In genomic region chr17:12734205-12734857, GRCm38 (mm10) we compare ENCODE assay signal across 11 mouse cellular contexts. TPM values are rescaled to one million over a fixed set of nuclear protein-coding genes. Genes with fewer than 3 reads are reported as not detected.
DNase-seq lines count a peak whose midpoint lies in the region; ATAC-seq and TF ChIP-seq lines count a peak whose summit lies in the region.
"Had no signal": no experiment of that assay in that cellular context is flagged by ENCODE, and none has a peak within 500 bp of the region (broad histone marks: within the 10 kb centered on the region; RNA-seq: fewer than 3 reads in every experiment).

No protein-coding gene starts in this region.

- no peaks in the 10 kb centered on the region for H3K27me3 ChIP-seq in lung, postnatal 0 days (replicated peaks; ENCODE audit: insufficient read depth, low read length)
- H3K27me3 ChIP-seq in stomach, postnatal 0 days (ENCODE audit: control insufficient read depth, insufficient read depth, low read length) = no peaks in the 10 kb centered on the region
- H3K27me3 ChIP-seq: hindbrain, embryonic 15.5 days had no signal

- H3K4me3 ChIP-seq in gastrocnemius, adult 2 months = no peak overlapping the region; the same call in 1 of the 2 replicates
- no peak overlapping the region for H3K4me3 ChIP-seq in lung, postnatal 0 days (ENCODE audit: low read depth, low read length)
- no peak overlapping the region for H3K4me3 ChIP-seq in stomach, postnatal 0 days (ENCODE audit: low read depth, low read length)
- H3K4me3 ChIP-seq: hindbrain, embryonic 15.5 days had no signal

- 0 out of 2 replicates have a peak, but pooled peaks cover 7% of the 10 kb centered on the region for H3K36me3 ChIP-seq in lung, postnatal 0 days (ENCODE audit: insufficient read depth, low read length)
- 0 out of 2 replicates have a peak, but pooled peaks cover 2% of the 10 kb centered on the region for H3K36me3 ChIP-seq in stomach, postnatal 0 days (ENCODE audit: control insufficient read depth, insufficient read depth, low read length)

- peaks cover under 1% of the 10 kb centered on the region for H3K4me1 ChIP-seq in lung, postnatal 0 days (ENCODE audit: insufficient read depth, low read depth, low read length)
- H3K4me1 ChIP-seq in stomach, postnatal 0 days (replicated peaks; ENCODE audit: control insufficient read depth, insufficient read depth) = no peaks in the 10 kb centered on the region
- H3K4me1 ChIP-seq: hindbrain, embryonic 15.5 days had no signal

- no peak for TF ChIP-seq CTCF in gastrocnemius, adult 2 months (IDR thresholded peaks at IDR 0.05)
- TF ChIP-seq CTCF in lung, postnatal 0 days (IDR thresholded peaks at IDR 0.05) = peak; percentile 5; the same call in 1 of the 2 replicates
- TF ChIP-seq CTCF in stomach, postnatal 0 days (IDR thresholded peaks at IDR 0.05; ENCODE audit: low read depth) = no peak

- ATAC-seq in lung, postnatal 0 days = peak; percentile 57
- peak; percentile 30; the same call in 1 of the 2 replicates for ATAC-seq in stomach, postnatal 0 days (ENCODE audit: low FRiP score, low TSS enrichment)

- 26% methylated on average over 12 of the region's 12 CpGs for WGBS in lung, postnatal 0 days
- WGBS in stomach, postnatal 0 days = 41% methylated on average over 12 of the region's 12 CpGs

- no peaks in the 10 kb centered on the region for H3K9me3 ChIP-seq in lung, postnatal 0 days (ENCODE audit: low read length)
- no peaks in the 10 kb centered on the region for H3K9me3 ChIP-seq in stomach, postnatal 0 days (ENCODE audit: control insufficient read depth, low read length)
- H3K9me3 ChIP-seq: hindbrain, embryonic 15.5 days had no signal

- intact Hi-C loops in gastrocnemius, adult 2 months (cut with DNase I) = no loop called here
- intact Hi-C loops in gastrocnemius, postnatal 36 days (cut with DNase I) = no loop called here

- H3K4me2 ChIP-seq in lung, postnatal 0 days (replicated peaks; ENCODE audit: low read depth, low read length) = peak overlapping the region; percentile 14; the same call in 1 of the 2 replicates
- no peak overlapping the region for H3K4me2 ChIP-seq in stomach, postnatal 0 days (replicated peaks; ENCODE audit: low read depth)
- H3K4me2 ChIP-seq: hindbrain, embryonic 15.5 days; midbrain, embryonic 11.5 days had no signal

- DNase-seq in gastrocnemius, adult 2 months = no peak
- no peak for DNase-seq in gastrocnemius, postnatal 36 days
- DNase-seq in lung, postnatal 0 days (ENCODE audit: low spot score) = peak; percentile 69
- no peak for DNase-seq in lung, postnatal 25 days (ENCODE audit: low spot score)
- DNase-seq in kidney, postnatal 4 days = peak; percentile 42 to 58
- DNase-seq in stomach, postnatal 0 days (ENCODE audit: low spot score) = no peak
- DNase-seq in cerebellum, adult 9-11 months = no peak
- no peak for DNase-seq in left cerebral cortex, adult 8-10 months (ENCODE audit: low spot score in 2 of 2)
- DNase-seq: cerebellum, postnatal 36 days had no signal

- no peak for TF ChIP-seq EP300 in lung, postnatal 0 days (IDR thresholded peaks at IDR 0.05)
- no peak for TF ChIP-seq EP300 in stomach, postnatal 0 days (optimal IDR thresholded peaks at IDR 0.05)

- H3K9ac ChIP-seq in lung, postnatal 0 days (replicated peaks; ENCODE audit: low read depth) = no peak overlapping the region
- no peak overlapping the region for H3K9ac ChIP-seq in stomach, postnatal 0 days (ENCODE audit: low read length)
- H3K9ac ChIP-seq: hindbrain, embryonic 15.5 days had no signal

- peak overlapping the region; percentile 59 for H3K27ac ChIP-seq in gastrocnemius, adult 2 months
- 0 out of 2 replicates have a peak overlapping the region, but pooled peaks have one; percentile 32 for H3K27ac ChIP-seq in lung, postnatal 0 days (ENCODE audit: low read length)
- H3K27ac ChIP-seq in stomach, postnatal 0 days (replicated peaks) = 0 out of 2 replicates have a peak overlapping the region, but pooled peaks have one; percentile 35
- H3K27ac ChIP-seq: hindbrain, embryonic 15.5 days had no signal

RNA-seq across cellular contexts. Expression of gene Igf2r, which starts 35.1 kb away (rescaled TPM):
- 10 to 100 TPM; 36.9 to 46.7 TPM for total RNA-seq in gastrocnemius, adult 2 months (2021)
- 10 to 100 TPM; 41.0 to 42.8 TPM for total RNA-seq in gastrocnemius, postnatal 36 days (2021)
- polyA plus RNA-seq in lung, postnatal 0 days (2015; fragmentation: Nextera tagmentation; extraction: Ambion mirVana) = 26.7 and 27.9 TPM in 2 replicates
- 9.4 and 9.6 TPM in 2 replicates for polyA plus RNA-seq in stomach, postnatal 0 days (2015; fragmentation: Nextera tagmentation; extraction: Ambion mirVana)
- total RNA-seq in left cerebral cortex, adult 8-10 months (2022) = 10 to 100 TPM; 26.6 to 27.7 (median 27.2) TPM

RNA-seq across cellular contexts. Expression of gene Slc22a1, which starts 58.7 kb away (rescaled TPM):
- under 1 TPM in 1 of 2 experiments, not detected in 1; 0.42 TPM for total RNA-seq in gastrocnemius, adult 2 months (2021)
- not detected for total RNA-seq in gastrocnemius, postnatal 36 days (2021)
- 1.6 and 3.2 TPM in 2 replicates for polyA plus RNA-seq in lung, postnatal 0 days (2015; fragmentation: Nextera tagmentation; extraction: Ambion mirVana)
- polyA plus RNA-seq in stomach, postnatal 0 days (2015; fragmentation: Nextera tagmentation; extraction: Ambion mirVana) = 7.9 and 10.4 TPM in 2 replicates
- 1 to 10 TPM in 1 of 4 experiments, under 1 TPM in 2, not detected in 1; 0.97 to 2.4 (median 0.98) TPM for total RNA-seq in left cerebral cortex, adult 8-10 months (2022)
- polyA plus RNA-seq: hindbrain, embryonic 15.5 days; midbrain, embryonic 11.5 days had no signal

Comparison
In these comparisons a context has a peak if more than half of its experiments do, and no peak if none do; other contexts are left out.
1. DNase-seq: peak in lung, postnatal 0 days (single experiment) and kidney, postnatal 4 days (2 of 2); none in gastrocnemius, adult 2 months (single experiment), gastrocnemius, postnatal 36 days (0 of 2), lung, postnatal 25 days (single experiment), stomach, postnatal 0 days (single experiment), cerebellum, adult 9-11 months (single experiment) and left cerebral cortex, adult 8-10 months (0 of 2).
2. Peak in every context shown above with its lines, with median percentiles within 50 percentile points of each other: H3K27ac ChIP-seq.